Mouse (Mus musculus): ENCODE results near the gene Ngb. TPM values are rescaled to one million over a fixed set of nuclear protein-coding genes. Genes with fewer than 3 reads are reported as not detected.

Ngb gene
- polyA plus RNA-seq, 1 experiment: 0.06 TPM

GRCm38 (mm10) chr12:87131619-87132018 lies 29.3 kb upstream of the Ngb start:
- H3K36me3 ChIP-seq (ENCODE audit: control insufficient read depth, insufficient read depth): peaks cover 31% of the 10 kb centered on the region
- no peak for TF ChIP-seq MAX (IDR thresholded peaks at IDR 0.05)
- no peak for TF ChIP-seq FOSL1 (IDR thresholded peaks at IDR 0.05; ENCODE audit: insufficient read depth, low read length, poor library complexity, severe bottlenecking)
- no peak for TF ChIP-seq MYOG (IDR thresholded peaks at IDR 0.05; ENCODE audit: control insufficient read depth, extremely low read depth, insufficient read length)
- TF ChIP-seq MYOD1 (IDR thresholded peaks at IDR 0.05; ENCODE audit: control insufficient read depth, insufficient read length, low read depth): no peak
- TF ChIP-seq CTCF (IDR thresholded peaks at IDR 0.05; ENCODE audit: control insufficient read depth, insufficient read depth, insufficient read length): no peak
- no peak for TF ChIP-seq USF1 (IDR thresholded peaks at IDR 0.05; ENCODE audit: low read depth)
- TF ChIP-seq CEBPB (IDR thresholded peaks at IDR 0.05; ENCODE audit: low read depth): no peak
- no peak overlapping the region for H3ac ChIP-seq (ENCODE audit: control insufficient read depth, insufficient read length, low read depth)
- H3K79me2 ChIP-seq (ENCODE audit: control insufficient read depth, insufficient read depth): no peaks in the 10 kb centered on the region
- H3K27me3 ChIP-seq (ENCODE audit: control insufficient read depth, insufficient read depth, insufficient read length): no peaks in the 10 kb centered on the region
- no peak overlapping the region for H3K4me3 ChIP-seq (ENCODE audit: insufficient read depth, poor library complexity, severe bottlenecking)
- H3K79me3 ChIP-seq (ENCODE audit: low read depth): no peaks in the 10 kb centered on the region

GRCm38 (mm10) chr12:87131181-87131580 lies 28.8 kb upstream of the Ngb start:
- no peak for TF ChIP-seq MYOD1 (IDR thresholded peaks at IDR 0.05; ENCODE audit: control insufficient read depth, insufficient read length, low read depth)
- no peak for TF ChIP-seq CEBPB (IDR thresholded peaks at IDR 0.05; ENCODE audit: low read depth)
- TF ChIP-seq MAX (IDR thresholded peaks at IDR 0.05): no peak
- Histone ChIP-seq H3K79me3 (ENCODE audit: low read depth) (no peaks in the 10 kb centered on the region), H3K36me3 (ENCODE audit: control insufficient read depth, insufficient read depth) (peaks cover 31% of the 10 kb centered on the region), H3K4me3 (ENCODE audit: insufficient read depth, poor library complexity, severe bottlenecking) (no peak overlapping the region), H3K27me3 (ENCODE audit: control insufficient read depth, insufficient read depth, insufficient read length) (no peaks in the 10 kb centered on the region), H3K79me2 (ENCODE audit: control insufficient read depth, insufficient read depth) (no peaks in the 10 kb centered on the region), H3ac (ENCODE audit: control insufficient read depth, insufficient read length, low read depth) (no peak overlapping the region)

DNA sequence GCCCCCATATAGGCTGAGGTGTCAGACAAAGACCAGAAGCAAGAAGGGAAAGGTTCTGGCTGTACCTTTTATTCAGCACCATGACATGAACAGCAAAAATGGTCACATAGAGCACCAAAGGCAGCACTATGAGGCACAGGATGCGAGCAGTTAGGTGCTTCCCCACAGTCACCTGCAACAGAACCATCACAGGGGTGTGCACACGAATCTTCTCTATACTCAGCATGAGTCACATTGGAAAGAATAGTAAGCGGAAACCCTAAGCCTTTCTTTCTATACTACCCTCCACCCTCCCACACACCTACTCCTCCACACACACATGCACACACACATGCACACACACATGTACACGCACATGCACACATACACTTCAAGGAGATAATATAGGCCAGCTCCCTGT lies 27.9 kb upstream of the Ngb start:
- H3K79me3 ChIP-seq (ENCODE audit: low read depth): no peaks in the 10 kb centered on the region
- H3K27me3 ChIP-seq (ENCODE audit: control insufficient read depth, insufficient read depth, insufficient read length): no peaks in the 10 kb centered on the region
- H3K36me3 ChIP-seq (ENCODE audit: control insufficient read depth, insufficient read depth): peaks cover 22% of the 10 kb centered on the region
- H3ac ChIP-seq (ENCODE audit: control insufficient read depth, insufficient read length, low read depth): no peak overlapping the region
- no peak overlapping the region for H3K4me3 ChIP-seq (ENCODE audit: insufficient read depth, poor library complexity, severe bottlenecking)
- no peaks in the 10 kb centered on the region for H3K79me2 ChIP-seq (ENCODE audit: control insufficient read depth, insufficient read depth)
- TF ChIP-seq USF1 (IDR thresholded peaks at IDR 0.05; ENCODE audit: low read depth) (no peak), CTCF (IDR thresholded peaks at IDR 0.05; ENCODE audit: control insufficient read depth, insufficient read depth, insufficient read length) (no peak), MAX (IDR thresholded peaks at IDR 0.05) (no peak)

- Histone ChIP-seq H3ac (ENCODE audit: control insufficient read depth, insufficient read length, low read depth) (no peak overlapping the region), H3K4me3 (ENCODE audit: insufficient read depth, poor library complexity, severe bottlenecking) (no peak overlapping the region), H3K79me2 (ENCODE audit: control insufficient read depth, insufficient read depth) (no peaks in the 10 kb centered on the region), H3K36me3 (ENCODE audit: control insufficient read depth, insufficient read depth) (peaks cover 29% of the 10 kb centered on the region), H3K79me3 (ENCODE audit: low read depth) (no peaks in the 10 kb centered on the region), H3K27me3 (ENCODE audit: control insufficient read depth, insufficient read depth, insufficient read length) (no peaks in the 10 kb centered on the region)
- no peak for TF ChIP-seq MYOG (IDR thresholded peaks at IDR 0.05; ENCODE audit: control insufficient read depth, extremely low read depth, insufficient read length)
- TF ChIP-seq MAX (IDR thresholded peaks at IDR 0.05): no peak
- TF ChIP-seq CTCF (IDR thresholded peaks at IDR 0.05; ENCODE audit: control insufficient read depth, insufficient read depth, insufficient read length): no peak
- TF ChIP-seq MYOD1 (IDR thresholded peaks at IDR 0.05; ENCODE audit: control insufficient read depth, insufficient read length, low read depth): no peak
- TF ChIP-seq FOSL1 (IDR thresholded peaks at IDR 0.05; ENCODE audit: insufficient read depth, low read length, poor library complexity, severe bottlenecking): no peak
- TF ChIP-seq USF1 (IDR thresholded peaks at IDR 0.05; ENCODE audit: low read depth): no peak
- TF ChIP-seq CEBPB (IDR thresholded peaks at IDR 0.05; ENCODE audit: low read depth): no peak
These were observed 24.9 kb upstream of the Ngb start for GRCm38 (mm10) chr12:87127256-87127655.

DNA sequence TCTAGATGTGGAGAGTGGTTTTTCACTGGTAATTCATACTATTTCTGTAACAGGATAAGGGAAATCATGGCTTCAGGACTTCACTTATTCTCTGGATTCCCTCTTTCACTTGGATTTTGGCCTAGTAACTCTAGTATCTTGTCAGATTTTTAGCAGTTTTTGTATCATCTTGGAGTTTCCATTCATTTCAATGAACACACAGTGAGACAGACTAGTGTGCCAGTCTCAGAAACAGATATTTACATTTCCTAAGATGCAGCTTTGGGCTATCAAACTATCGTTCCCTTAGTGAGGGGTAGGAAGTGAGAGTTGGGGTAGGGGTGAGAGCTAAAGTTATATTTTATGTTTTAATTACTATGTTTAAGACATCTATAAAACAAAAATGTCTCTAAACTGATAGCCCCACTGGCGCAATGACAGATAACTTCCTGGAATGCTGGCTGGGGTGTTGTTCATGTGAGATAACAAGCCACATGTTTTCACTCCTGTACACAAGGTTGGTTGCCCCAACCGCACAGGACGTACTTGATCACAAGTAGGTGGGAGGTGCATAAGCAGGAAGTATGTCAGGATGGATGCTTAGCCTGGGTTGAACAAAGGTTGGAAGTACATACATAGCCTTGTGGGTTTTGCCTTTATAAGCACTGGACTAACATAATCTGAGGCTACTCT lies 19.7 kb upstream of the Ngb start:
- TF ChIP-seq FOSL1 (IDR thresholded peaks at IDR 0.05; ENCODE audit: insufficient read depth, low read length, poor library complexity, severe bottlenecking): no peak
- TF ChIP-seq MYOD1 (IDR thresholded peaks at IDR 0.05; ENCODE audit: control insufficient read depth, insufficient read length, low read depth): no peak
- no peak for TF ChIP-seq MYOG (IDR thresholded peaks at IDR 0.05; ENCODE audit: control insufficient read depth, extremely low read depth, insufficient read length)
- TF ChIP-seq CEBPB (IDR thresholded peaks at IDR 0.05; ENCODE audit: low read depth): no peak
- no peak for TF ChIP-seq MAX (IDR thresholded peaks at IDR 0.05)
- TF ChIP-seq CTCF (IDR thresholded peaks at IDR 0.05; ENCODE audit: control insufficient read depth, insufficient read depth, insufficient read length): no peak
- TF ChIP-seq USF1 (IDR thresholded peaks at IDR 0.05; ENCODE audit: low read depth): no peak
- Histone ChIP-seq H3K79me2 (ENCODE audit: control insufficient read depth, insufficient read depth) (no peaks in the 10 kb centered on the region), H3K36me3 (ENCODE audit: control insufficient read depth, insufficient read depth) (peaks cover 32% of the 10 kb centered on the region), H3K79me3 (ENCODE audit: low read depth) (no peaks in the 10 kb centered on the region), H3K27me3 (ENCODE audit: control insufficient read depth, insufficient read depth, insufficient read length) (no peaks in the 10 kb centered on the region), H3K4me3 (ENCODE audit: insufficient read depth, poor library complexity, severe bottlenecking) (no peak overlapping the region), H3ac (ENCODE audit: control insufficient read depth, insufficient read length, low read depth) (no peak overlapping the region)

GRCm38 (mm10) chr12:87107357-87107977 lies 5.1 kb upstream of the Ngb start:
- H3K79me3 ChIP-seq (ENCODE audit: low read depth): no peaks in the 10 kb centered on the region
- H3K79me2 ChIP-seq (ENCODE audit: control insufficient read depth, insufficient read depth): no peaks in the 10 kb centered on the region
- TF ChIP-seq MYOD1 (IDR thresholded peaks at IDR 0.05; ENCODE audit: control insufficient read depth, insufficient read length, low read depth) (no peak), FOSL1 (IDR thresholded peaks at IDR 0.05; ENCODE audit: insufficient read depth, low read length, poor library complexity, severe bottlenecking) (no peak), USF1 (IDR thresholded peaks at IDR 0.05; ENCODE audit: low read depth) (no peak), MYOG (IDR thresholded peaks at IDR 0.05; ENCODE audit: control insufficient read depth, extremely low read depth, insufficient read length) (no peak), CEBPB (IDR thresholded peaks at IDR 0.05; ENCODE audit: low read depth) (no peak), CTCF (IDR thresholded peaks at IDR 0.05; ENCODE audit: control insufficient read depth, insufficient read depth, insufficient read length) (no peak), MAX (IDR thresholded peaks at IDR 0.05) (no peak)
- H3K27me3 ChIP-seq (ENCODE audit: control insufficient read depth, insufficient read depth, insufficient read length): peaks cover 2% of the 10 kb centered on the region
- H3K4me3 ChIP-seq (ENCODE audit: insufficient read depth, poor library complexity, severe bottlenecking): no peak overlapping the region
- no peak overlapping the region for H3ac ChIP-seq (ENCODE audit: control insufficient read depth, insufficient read length, low read depth)
- H3K36me3 ChIP-seq (ENCODE audit: control insufficient read depth, insufficient read depth): peaks cover 13% of the 10 kb centered on the region

All from C2C12 (cell line).